Mouse (Mus musculus): Measurements from ENCODE around the gene Grwd1. TPM values are rescaled to one million over a fixed set of nuclear protein-coding genes. Genes with fewer than 3 reads are reported as not detected.
A peak's percentile ranks its signal among the peaks of the same experiment; 100 is the strongest.

Gene Grwd1
- polyA plus RNA-seq, 1 experiment: 17.5 TPM

DNA sequence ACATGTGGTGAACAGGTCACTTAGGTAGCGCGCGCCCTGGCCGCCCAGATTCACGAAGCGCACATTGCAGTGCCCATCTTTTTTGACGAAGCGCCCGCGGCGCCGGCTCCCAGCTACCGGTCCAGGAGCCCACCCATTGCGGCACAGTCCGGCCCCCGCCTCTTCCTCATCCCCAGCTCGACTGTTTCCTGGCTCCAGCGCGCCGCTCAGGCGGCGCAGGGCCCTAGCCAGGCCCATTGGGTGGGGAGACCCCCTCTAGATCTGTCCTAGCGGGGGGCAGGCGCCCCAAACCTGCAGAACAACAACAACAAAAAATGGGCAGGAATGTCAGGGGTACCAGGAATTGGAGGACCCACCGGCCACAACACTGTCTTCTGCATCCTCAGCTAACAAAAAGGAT, 10.9 kb downstream of the Grwd1 start:
- no peak for TF ChIP-seq CTCF (IDR thresholded peaks at IDR 0.05; ENCODE audit: extremely low read depth, insufficient read depth, low read length)
- no peak for TF ChIP-seq POLR2A (IDR thresholded peaks at IDR 0.05; ENCODE audit: extremely low read depth, insufficient read depth, low read length)
- Histone ChIP-seq H3K27ac (ENCODE audit: insufficient read depth, low read length) (no peak overlapping the region), H3K4me1 (ENCODE audit: control insufficient read depth, insufficient read depth, low read length) (no peaks in the 10 kb centered on the region), H3K4me3 (ENCODE audit: insufficient read depth, low read length) (no peak overlapping the region)

DNA sequence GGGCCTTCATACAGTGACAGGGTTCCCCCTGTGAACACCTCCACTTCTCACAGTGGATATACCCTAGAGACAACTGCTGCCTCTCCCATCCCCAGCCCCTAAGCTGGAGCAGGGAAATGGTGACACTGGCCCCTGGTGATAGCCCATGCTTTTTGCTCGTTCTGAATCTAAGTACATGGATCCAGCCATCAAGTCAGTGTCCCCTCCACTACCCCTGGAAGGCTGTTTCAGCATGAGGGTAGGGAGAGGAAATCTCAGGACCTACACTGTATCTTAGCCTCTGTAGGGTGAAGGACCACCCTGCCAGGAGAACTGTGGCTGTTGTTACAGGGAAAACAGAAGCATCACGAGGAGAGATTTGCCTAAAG, 14.8 kb downstream of the Grwd1 start:
- Histone ChIP-seq H3K4me3 (ENCODE audit: insufficient read depth, low read length) (no peak overlapping the region), H3K4me1 (ENCODE audit: control insufficient read depth, insufficient read depth, low read length) (no peaks in the 10 kb centered on the region; the same call in 1 of the 2 replicates), H3K27ac (ENCODE audit: insufficient read depth, low read length) (no peak overlapping the region)
- no peak for TF ChIP-seq POLR2A (IDR thresholded peaks at IDR 0.05; ENCODE audit: extremely low read depth, insufficient read depth, low read length)
- no peak for TF ChIP-seq CTCF (IDR thresholded peaks at IDR 0.05; ENCODE audit: extremely low read depth, insufficient read depth, low read length)

DNA sequence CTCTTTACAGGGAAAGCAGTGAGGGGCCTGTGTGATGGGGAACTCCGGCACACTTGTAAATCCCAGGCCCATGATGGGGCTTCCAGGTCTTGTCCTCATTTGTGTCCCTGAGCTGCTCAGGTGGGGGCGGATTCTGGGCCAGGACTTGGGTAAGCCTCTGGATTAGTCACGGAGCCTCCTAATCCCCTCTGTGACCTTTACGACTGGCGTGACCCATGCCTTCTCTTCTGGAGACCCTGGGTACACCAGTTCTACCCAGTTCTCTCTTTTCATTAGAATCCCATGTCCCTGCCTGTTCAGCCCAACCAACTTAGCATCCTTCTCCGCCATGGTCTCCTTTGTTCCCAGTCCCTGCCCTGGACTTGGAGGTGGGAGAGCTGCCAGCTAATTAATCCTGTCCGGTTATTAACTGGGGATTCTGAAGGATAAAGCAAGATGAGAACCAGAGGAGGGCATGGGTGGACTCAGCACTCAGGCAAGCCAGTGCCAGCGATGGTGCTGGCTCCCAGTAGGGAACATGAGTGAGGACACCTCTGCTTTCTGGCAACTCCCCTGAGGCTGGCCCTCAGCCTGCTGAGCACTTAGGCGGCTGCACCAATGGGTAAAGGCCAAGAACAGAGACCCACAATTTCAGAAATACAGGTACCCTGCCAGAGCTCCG, 15.3 kb downstream of the Grwd1 start:
- no peak for TF ChIP-seq POLR2A (IDR thresholded peaks at IDR 0.05; ENCODE audit: extremely low read depth, insufficient read depth, low read length)
- TF ChIP-seq CTCF (IDR thresholded peaks at IDR 0.05; ENCODE audit: extremely low read depth, insufficient read depth, low read length): no peak
- Histone ChIP-seq H3K4me3 (ENCODE audit: insufficient read depth, low read length) (no peak overlapping the region), H3K4me1 (ENCODE audit: control insufficient read depth, insufficient read depth, low read length) (no peaks in the 10 kb centered on the region; the same call in 1 of the 2 replicates), H3K27ac (ENCODE audit: insufficient read depth, low read length) (no peak overlapping the region)

DNA sequence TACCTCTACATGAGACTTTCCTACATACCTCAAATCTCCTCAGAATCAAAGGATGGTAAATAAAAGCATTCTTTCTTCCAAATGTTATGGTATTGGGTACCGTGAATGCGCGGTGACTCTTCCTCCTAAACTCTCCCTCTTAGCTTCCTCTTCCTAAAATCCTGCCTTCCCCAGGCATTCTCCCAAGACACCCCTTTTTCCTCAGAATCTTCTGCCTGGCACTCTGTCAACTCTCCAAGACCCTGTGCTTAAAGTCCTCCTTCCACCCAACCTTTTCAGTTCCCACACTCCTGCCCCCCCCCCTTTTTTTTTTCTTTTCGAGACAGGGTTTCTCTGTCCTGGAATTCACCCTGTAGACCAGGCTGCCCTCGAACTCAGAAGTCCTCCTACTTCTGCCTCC, 15.9 kb downstream of the Grwd1 start:
- TF ChIP-seq CTCF (IDR thresholded peaks at IDR 0.05; ENCODE audit: extremely low read depth, insufficient read depth, low read length) (no peak), POLR2A (IDR thresholded peaks at IDR 0.05; ENCODE audit: extremely low read depth, insufficient read depth, low read length) (no peak)
- no peaks in the 10 kb centered on the region; the same call in 1 of the 2 replicates for H3K4me1 ChIP-seq (ENCODE audit: control insufficient read depth, insufficient read depth, low read length)
- H3K27ac ChIP-seq (ENCODE audit: insufficient read depth, low read length): no peak overlapping the region
- peak overlapping the region; percentile 17 for H3K4me3 ChIP-seq (ENCODE audit: insufficient read depth, low read length)

DNA sequence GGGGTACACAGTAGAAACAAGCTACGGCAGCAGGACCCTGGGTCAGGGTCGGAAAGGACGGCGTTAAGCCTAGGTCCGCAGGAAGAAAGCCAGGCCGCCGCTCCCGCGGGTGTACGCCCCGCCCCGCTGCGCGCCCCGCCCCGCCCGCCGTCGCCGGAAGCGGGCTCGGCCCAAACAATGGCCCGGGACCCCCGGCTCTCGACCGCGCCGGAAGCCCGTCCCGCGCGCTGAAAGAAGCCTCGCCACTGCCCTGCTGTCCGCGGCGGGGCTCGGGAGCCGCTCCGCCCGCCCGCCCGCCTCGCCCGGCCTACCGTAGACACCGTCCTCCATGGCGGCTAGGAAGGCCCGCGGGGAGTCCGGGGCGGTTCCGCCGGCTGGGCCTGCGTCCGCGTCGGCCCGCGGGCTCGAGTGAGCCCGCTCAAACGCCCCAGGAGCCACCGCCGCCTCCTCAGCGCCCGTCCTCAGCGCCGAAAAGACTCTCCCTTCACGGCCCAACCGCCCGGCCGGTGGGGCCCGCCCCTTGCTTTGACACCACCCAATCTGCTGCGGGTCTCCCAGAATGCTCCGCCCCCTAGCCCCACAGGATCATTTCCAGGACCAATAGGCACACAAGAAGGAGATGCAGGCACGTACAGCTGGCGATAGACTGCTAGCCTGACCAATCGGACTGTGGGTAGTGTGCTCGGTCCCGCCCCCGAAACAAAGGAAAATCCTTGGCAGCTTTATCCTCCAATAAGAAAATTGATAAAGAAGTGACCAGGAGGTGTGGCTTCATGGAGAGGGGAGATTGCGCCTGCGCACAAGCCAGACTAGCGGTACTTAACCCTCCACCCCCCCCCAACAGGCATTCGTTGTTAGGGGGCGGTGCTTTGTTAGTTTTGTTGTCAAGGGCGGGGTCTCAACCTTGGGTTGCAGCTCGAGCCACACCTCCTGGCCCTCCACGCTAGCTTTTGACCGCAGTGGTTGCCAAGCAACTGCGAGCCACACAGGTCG, 16.7 kb downstream of the Grwd1 start, which contains the start of gene Cyth2:
Gene Cyth2 (minus strand): TSS at position 795 of the 993 bp plus-strand sequence.
- no peak for TF ChIP-seq CTCF (IDR thresholded peaks at IDR 0.05; ENCODE audit: extremely low read depth, insufficient read depth, low read length)
- TF ChIP-seq POLR2A (IDR thresholded peaks at IDR 0.05; ENCODE audit: extremely low read depth, insufficient read depth, low read length): peak; percentile 63
- peak within 1 kb of the TSS; percentile 64 for H3K27ac ChIP-seq (ENCODE audit: insufficient read depth, low read length)
- peak within 1 kb of the TSS; percentile 94 for H3K4me3 ChIP-seq (ENCODE audit: insufficient read depth, low read length)
- no peaks in the 10 kb centered on the region; the same call in 1 of the 2 replicates for H3K4me1 ChIP-seq (ENCODE audit: control insufficient read depth, insufficient read depth, low read length)

DNA sequence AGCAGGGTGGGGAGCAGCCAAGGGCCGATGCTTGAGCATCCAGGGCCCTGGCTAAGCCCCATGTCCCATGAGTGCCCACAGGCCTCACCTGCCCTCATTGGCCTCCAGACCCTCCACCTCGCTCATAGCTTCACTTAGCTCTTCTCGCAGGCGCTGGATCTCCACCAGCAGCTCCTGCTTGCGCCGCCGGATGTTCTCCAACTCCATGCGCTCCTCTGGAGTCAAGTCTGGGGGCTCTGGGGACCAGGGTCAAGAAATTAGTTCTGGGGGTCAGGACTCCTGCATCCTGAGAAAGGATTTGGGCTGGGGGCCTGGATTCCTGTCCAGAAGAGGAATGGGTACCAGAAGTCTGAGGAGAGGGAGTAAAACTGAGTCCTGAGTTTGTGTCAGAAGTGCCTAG, 17.8 kb downstream of the Grwd1 start:
- no peaks in the 10 kb centered on the region; the same call in 1 of the 2 replicates for H3K4me1 ChIP-seq (ENCODE audit: control insufficient read depth, insufficient read depth, low read length)
- H3K27ac ChIP-seq (ENCODE audit: insufficient read depth, low read length): no peak overlapping the region
- TF ChIP-seq CTCF (IDR thresholded peaks at IDR 0.05; ENCODE audit: extremely low read depth, insufficient read depth, low read length): no peak
- no peak for TF ChIP-seq POLR2A (IDR thresholded peaks at IDR 0.05; ENCODE audit: extremely low read depth, insufficient read depth, low read length)
- H3K4me3 ChIP-seq (ENCODE audit: insufficient read depth, low read length): peak overlapping the region; percentile 94

DNA sequence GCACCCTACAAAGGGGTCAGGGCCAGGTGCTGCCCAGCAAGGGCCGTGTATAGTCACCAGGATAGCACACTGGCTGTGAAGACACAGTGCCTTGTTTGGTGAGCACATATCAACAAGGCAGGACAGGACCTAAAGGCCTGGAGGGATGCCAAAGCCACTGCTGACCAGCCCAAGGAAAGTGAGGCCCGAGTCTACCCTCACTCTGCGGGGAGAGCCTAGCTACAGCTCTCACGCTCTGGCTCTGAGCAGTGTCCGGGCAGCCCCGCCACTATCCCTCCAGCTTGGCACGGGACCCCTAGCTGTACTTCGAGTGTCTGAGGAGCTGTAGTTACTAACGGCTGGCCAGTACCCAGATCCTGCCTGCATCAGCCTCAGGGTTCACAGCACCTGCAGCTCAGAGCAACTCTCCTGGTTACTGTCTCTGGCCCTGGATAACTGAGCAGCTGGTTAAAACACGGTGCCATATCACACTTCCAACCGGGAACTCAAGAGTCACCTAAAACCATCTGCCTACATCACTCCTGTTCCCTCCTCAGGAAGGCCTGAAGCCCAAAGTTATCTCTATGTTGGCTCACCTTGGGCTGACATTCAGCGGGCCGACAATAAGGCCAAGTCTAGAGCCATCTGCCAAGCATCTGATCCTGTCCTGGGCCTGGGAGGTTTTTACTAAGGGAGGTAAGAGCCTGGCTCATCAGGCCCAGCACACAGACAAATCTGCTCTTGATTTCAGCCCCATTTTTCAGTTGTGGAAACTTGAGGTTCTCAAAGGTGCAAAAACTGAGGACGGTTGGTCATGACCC, 21.3 kb downstream of the Grwd1 start:
- H3K4me1 ChIP-seq (ENCODE audit: control insufficient read depth, insufficient read depth, low read length): no peaks in the 10 kb centered on the region; the same call in 1 of the 2 replicates
- TF ChIP-seq CTCF (IDR thresholded peaks at IDR 0.05; ENCODE audit: extremely low read depth, insufficient read depth, low read length) (no peak), POLR2A (IDR thresholded peaks at IDR 0.05; ENCODE audit: extremely low read depth, insufficient read depth, low read length) (no peak)
- H3K4me3 ChIP-seq (ENCODE audit: insufficient read depth, low read length): no peak overlapping the region
- no peak overlapping the region for H3K27ac ChIP-seq (ENCODE audit: insufficient read depth, low read length)

DNA sequence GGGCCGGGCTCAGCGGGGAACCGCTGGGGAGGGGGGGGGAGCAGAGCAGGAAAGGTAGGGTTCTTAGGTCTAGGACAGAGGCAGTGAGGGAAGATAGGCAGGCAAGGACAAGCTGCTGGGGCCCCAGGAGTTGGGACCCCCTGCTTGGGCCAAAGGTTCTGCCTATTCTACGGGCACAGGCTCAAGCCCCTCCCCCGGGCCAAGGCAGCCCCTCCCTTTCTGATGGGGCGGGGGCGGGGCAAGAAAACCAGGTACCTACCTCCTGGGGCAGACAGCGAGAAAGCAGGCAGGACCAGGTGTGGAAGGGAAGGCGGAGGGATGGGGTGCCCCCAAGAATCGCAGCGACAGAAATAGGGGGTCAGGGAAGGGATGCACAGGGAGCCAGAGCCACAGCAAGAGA, 22.3 kb downstream of the Grwd1 start:
- Histone ChIP-seq H3K27ac (ENCODE audit: insufficient read depth, low read length) (no peak overlapping the region), H3K4me3 (ENCODE audit: insufficient read depth, low read length) (no peak overlapping the region), H3K4me1 (ENCODE audit: control insufficient read depth, insufficient read depth, low read length) (no peaks in the 10 kb centered on the region; the same call in 1 of the 2 replicates)
- no peak for TF ChIP-seq POLR2A (IDR thresholded peaks at IDR 0.05; ENCODE audit: extremely low read depth, insufficient read depth, low read length)
- TF ChIP-seq CTCF (IDR thresholded peaks at IDR 0.05; ENCODE audit: extremely low read depth, insufficient read depth, low read length): no peak

DNA sequence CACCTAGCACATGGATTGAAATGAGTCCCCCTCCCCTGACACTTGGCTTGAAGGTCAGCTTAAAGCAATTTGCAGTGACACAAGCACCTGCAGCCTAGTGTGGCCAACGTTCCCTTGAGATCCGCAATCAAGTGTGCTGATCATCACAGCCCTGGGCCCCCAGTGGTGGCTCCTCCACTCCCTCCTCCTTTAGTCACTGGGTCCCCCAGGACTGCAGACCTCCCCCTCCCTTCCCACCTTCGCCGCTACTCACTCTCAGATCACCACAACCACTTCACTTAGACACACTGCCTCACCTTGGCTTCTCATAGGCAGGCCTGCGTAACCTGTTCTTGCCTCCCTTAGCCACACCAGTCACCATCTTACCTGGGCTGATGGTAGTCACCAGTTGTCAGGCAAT, 24.8 kb downstream of the Grwd1 start:
- H3K4me1 ChIP-seq (ENCODE audit: control insufficient read depth, insufficient read depth, low read length): no peaks in the 10 kb centered on the region
- H3K4me3 ChIP-seq (ENCODE audit: insufficient read depth, low read length): no peak overlapping the region
- H3K27ac ChIP-seq (ENCODE audit: insufficient read depth, low read length): no peak overlapping the region
- TF ChIP-seq CTCF (IDR thresholded peaks at IDR 0.05; ENCODE audit: extremely low read depth, insufficient read depth, low read length) (no peak), POLR2A (IDR thresholded peaks at IDR 0.05; ENCODE audit: extremely low read depth, insufficient read depth, low read length) (no peak)

All from cortical plate, adult 2 months (tissue).